Mouse (Mus musculus): ENCODE data around the gene Grik4. TPM values are rescaled to one million over a fixed set of nuclear protein-coding genes. Genes with fewer than 3 reads are reported as not detected.

The Grik4 gene
- polyA plus RNA-seq, 1 experiment from 2014 or later, result 0.78 TPM

- Histone ChIP-seq H3K27me3 (replicated peaks; ENCODE audit: control insufficient read depth, insufficient read depth, low read length) (no peaks in the 10 kb centered on the region), H3K4me1 (ENCODE audit: control insufficient read depth, insufficient read depth, low read length) (peaks cover 5% of the 10 kb centered on the region; the same call in 1 of the 2 replicates), H3K4me3 (ENCODE audit: low read depth, low read length) (no peak overlapping the region), H3K9me3 (ENCODE audit: control insufficient read depth, low read length) (no peaks in the 10 kb centered on the region), H3K4me2 (ENCODE audit: low read depth, low read length) (no peak overlapping the region), H3K27ac (replicated peaks; ENCODE audit: low read depth, low read length) (no peak overlapping the region), H3K36me3 (ENCODE audit: control insufficient read depth, insufficient read depth, low read length) (no peaks in the 10 kb centered on the region), H3K9ac (ENCODE audit: low read depth, low read length) (no peak overlapping the region)
- no peak for ATAC-seq (ENCODE audit: low read depth)
- WGBS, result 75% methylated on average over 9 of the region's 9 CpGs
- no peak for DNase-seq (ENCODE audit: low spot score)
These were observed 211.5 kb downstream of the Grik4 start for GRCm38 (mm10) chr9:42732731-42733318.

- 52% methylated on average over 6 of the region's 6 CpGs for WGBS
- H3K27me3 ChIP-seq (replicated peaks; ENCODE audit: control insufficient read depth, insufficient read depth, low read length), result no peaks in the 10 kb centered on the region
- no peak for DNase-seq (ENCODE audit: low spot score)
- no peaks in the 10 kb centered on the region for H3K9me3 ChIP-seq (ENCODE audit: control insufficient read depth, low read length)
- H3K9ac ChIP-seq (ENCODE audit: low read depth, low read length), result no peak overlapping the region
- no peak overlapping the region for H3K27ac ChIP-seq (replicated peaks; ENCODE audit: low read depth, low read length)
- no peak overlapping the region for H3K4me3 ChIP-seq (ENCODE audit: low read depth, low read length)
- no peak overlapping the region for H3K4me2 ChIP-seq (ENCODE audit: low read depth, low read length)
- H3K4me1 ChIP-seq (ENCODE audit: control insufficient read depth, insufficient read depth, low read length), result peaks cover 11% of the 10 kb centered on the region; the same call in 1 of the 2 replicates
- no peak for ATAC-seq (ENCODE audit: low read depth)
- H3K36me3 ChIP-seq (ENCODE audit: control insufficient read depth, insufficient read depth, low read length), result no peaks in the 10 kb centered on the region
These were observed 215.8 kb downstream of the Grik4 start for GRCm38 (mm10) chr9:42728472-42728871.

- Histone ChIP-seq H3K4me1 (ENCODE audit: control insufficient read depth, insufficient read depth, low read length) (peaks cover 9% of the 10 kb centered on the region; the same call in 1 of the 2 replicates), H3K4me2 (ENCODE audit: low read depth, low read length) (no peak overlapping the region), H3K27ac (replicated peaks; ENCODE audit: low read depth, low read length) (no peak overlapping the region), H3K9me3 (ENCODE audit: control insufficient read depth, low read length) (no peaks in the 10 kb centered on the region), H3K9ac (ENCODE audit: low read depth, low read length) (no peak overlapping the region), H3K36me3 (ENCODE audit: control insufficient read depth, insufficient read depth, low read length) (no peaks in the 10 kb centered on the region), H3K27me3 (replicated peaks; ENCODE audit: control insufficient read depth, insufficient read depth, low read length) (no peaks in the 10 kb centered on the region), H3K4me3 (ENCODE audit: low read depth, low read length) (no peak overlapping the region)
- DNase-seq (ENCODE audit: low spot score) (no peak), ATAC-seq (ENCODE audit: low read depth) (no peak)
- WGBS, result 77% methylated on average over 6 of the region's 6 CpGs
These were observed 216.6 kb downstream of the Grik4 start for GRCm38 (mm10) chr9:42727661-42728060.

DNA sequence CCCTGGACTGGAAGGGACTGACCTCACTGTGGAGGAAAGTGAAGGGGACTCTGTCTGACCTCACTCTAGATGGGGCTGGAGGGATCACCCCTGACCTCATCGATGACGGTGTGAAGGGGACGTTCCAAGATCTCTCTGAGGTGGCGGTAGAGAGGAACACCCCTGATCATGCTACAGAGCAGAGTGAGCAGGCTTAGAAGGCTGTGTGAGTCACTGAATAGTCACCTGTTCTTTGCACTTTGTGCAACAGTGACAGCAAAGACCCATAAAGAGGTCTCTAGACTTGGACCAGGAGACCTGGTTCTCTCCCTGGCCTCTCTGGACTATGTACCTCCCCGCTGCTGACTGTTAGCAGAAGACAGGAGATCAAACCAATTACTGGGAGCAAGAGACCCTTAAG, 217.1 kb downstream of the Grik4 start:
- H3K9ac ChIP-seq (ENCODE audit: low read depth, low read length), result no peak overlapping the region
- WGBS, result 80% methylated on average over 5 of the region's 5 CpGs
- no peaks in the 10 kb centered on the region for H3K27me3 ChIP-seq (replicated peaks; ENCODE audit: control insufficient read depth, insufficient read depth, low read length)
- H3K27ac ChIP-seq (replicated peaks; ENCODE audit: low read depth, low read length), result no peak overlapping the region
- no peak for ATAC-seq (ENCODE audit: low read depth)
- H3K4me1 ChIP-seq (ENCODE audit: control insufficient read depth, insufficient read depth, low read length), result peaks cover 10% of the 10 kb centered on the region; the same call in 1 of the 2 replicates
- no peak overlapping the region for H3K4me3 ChIP-seq (ENCODE audit: low read depth, low read length)
- no peaks in the 10 kb centered on the region for H3K36me3 ChIP-seq (ENCODE audit: control insufficient read depth, insufficient read depth, low read length)
- no peak overlapping the region for H3K4me2 ChIP-seq (ENCODE audit: low read depth, low read length)
- H3K9me3 ChIP-seq (ENCODE audit: control insufficient read depth, low read length), result no peaks in the 10 kb centered on the region
- DNase-seq (ENCODE audit: low spot score), result no peak

DNA sequence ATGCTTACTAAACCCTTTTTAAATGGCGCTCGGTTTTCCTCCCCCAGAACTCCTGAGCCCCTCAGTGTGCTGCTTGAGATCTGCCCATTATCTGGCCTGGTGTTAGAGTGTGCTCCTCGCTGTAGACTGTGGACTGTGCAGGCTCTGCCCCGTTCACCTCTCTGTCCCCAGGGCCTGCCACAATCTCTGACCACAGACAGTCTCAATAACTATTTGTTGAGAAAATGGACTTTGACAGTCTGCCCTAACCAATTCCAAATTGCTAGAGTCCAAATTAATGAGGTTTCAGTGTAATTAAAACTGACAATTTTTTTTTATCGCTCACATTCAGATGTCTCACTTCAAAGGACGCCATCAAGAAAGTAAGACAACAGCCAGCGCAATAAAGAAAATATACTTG, 220.2 kb downstream of the Grik4 start:
- Histone ChIP-seq H3K4me1 (ENCODE audit: control insufficient read depth, insufficient read depth, low read length) (peaks cover 19% of the 10 kb centered on the region; the same call in 1 of the 2 replicates), H3K9me3 (ENCODE audit: control insufficient read depth, low read length) (no peaks in the 10 kb centered on the region), H3K36me3 (ENCODE audit: control insufficient read depth, insufficient read depth, low read length) (no peaks in the 10 kb centered on the region), H3K9ac (ENCODE audit: low read depth, low read length) (no peak overlapping the region), H3K4me2 (ENCODE audit: low read depth, low read length) (no peak overlapping the region), H3K4me3 (ENCODE audit: low read depth, low read length) (no peak overlapping the region), H3K27me3 (replicated peaks; ENCODE audit: control insufficient read depth, insufficient read depth, low read length) (no peaks in the 10 kb centered on the region), H3K27ac (replicated peaks; ENCODE audit: low read depth, low read length) (no peak overlapping the region)
- no peak for DNase-seq (ENCODE audit: low spot score)
- WGBS, result 50% methylated on average over 7 of the region's 7 CpGs
- ATAC-seq (ENCODE audit: low read depth), result no peak

DNA sequence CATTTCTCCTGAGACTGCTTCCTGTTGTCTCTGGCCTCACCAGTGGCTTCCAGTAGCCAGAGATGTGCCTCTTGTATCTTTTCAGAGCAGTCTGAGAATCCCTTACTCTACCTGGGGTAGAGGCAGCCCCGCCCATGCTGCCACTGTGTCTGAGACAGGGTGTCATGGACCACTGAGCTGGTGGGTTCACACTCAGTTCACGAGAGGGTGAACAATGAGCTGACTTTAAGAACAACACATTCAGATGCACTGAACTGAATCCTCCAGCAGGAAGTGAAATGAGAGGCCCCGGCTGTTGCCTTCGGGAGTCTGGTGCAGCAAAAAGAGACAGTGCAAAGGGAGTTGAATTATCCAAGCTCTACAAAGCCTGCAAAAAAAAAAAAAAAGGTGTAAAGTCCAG, 221.8 kb downstream of the Grik4 start:
- Histone ChIP-seq H3K4me1 (ENCODE audit: control insufficient read depth, insufficient read depth, low read length) (peaks cover 19% of the 10 kb centered on the region; the same call in 1 of the 2 replicates), H3K9me3 (ENCODE audit: control insufficient read depth, low read length) (no peaks in the 10 kb centered on the region), H3K9ac (ENCODE audit: low read depth, low read length) (no peak overlapping the region), H3K27ac (replicated peaks; ENCODE audit: low read depth, low read length) (no peak overlapping the region), H3K4me2 (ENCODE audit: low read depth, low read length) (no peak overlapping the region), H3K27me3 (replicated peaks; ENCODE audit: control insufficient read depth, insufficient read depth, low read length) (no peaks in the 10 kb centered on the region), H3K4me3 (ENCODE audit: low read depth, low read length) (no peak overlapping the region), H3K36me3 (ENCODE audit: control insufficient read depth, insufficient read depth, low read length) (no peaks in the 10 kb centered on the region)
- DNase-seq (ENCODE audit: low spot score), result no peak
- 34% methylated on average over 4 of the region's 4 CpGs for WGBS
- ATAC-seq (ENCODE audit: low read depth), result peak; percentile 51; the same call in 1 of the 2 replicates

DNA sequence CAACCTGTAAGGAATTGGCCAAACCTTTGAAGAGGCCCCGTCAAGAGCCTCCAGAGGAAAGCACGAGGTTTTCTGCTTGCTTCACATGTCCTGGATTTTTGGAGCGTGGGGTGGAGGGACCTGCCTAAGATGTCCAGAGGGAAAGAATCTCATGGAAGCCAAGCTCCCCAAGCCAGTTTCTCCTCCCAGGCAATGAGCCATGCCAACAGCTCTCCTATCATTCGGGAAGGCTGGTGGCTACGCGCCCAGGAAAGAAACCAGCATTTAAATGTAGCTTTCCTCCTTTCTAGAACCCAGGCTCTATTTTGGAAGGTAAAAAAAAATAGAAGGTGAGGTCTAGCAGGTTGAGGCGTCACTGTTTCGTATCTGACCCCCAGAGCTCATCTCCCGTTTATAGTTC, 222.6 kb downstream of the Grik4 start:
- Histone ChIP-seq H3K27ac (replicated peaks; ENCODE audit: low read depth, low read length) (no peak overlapping the region), H3K4me2 (ENCODE audit: low read depth, low read length) (no peak overlapping the region), H3K9ac (ENCODE audit: low read depth, low read length) (no peak overlapping the region), H3K27me3 (replicated peaks; ENCODE audit: control insufficient read depth, insufficient read depth, low read length) (no peaks in the 10 kb centered on the region), H3K36me3 (ENCODE audit: control insufficient read depth, insufficient read depth, low read length) (no peaks in the 10 kb centered on the region), H3K4me1 (ENCODE audit: control insufficient read depth, insufficient read depth, low read length) (peaks cover 19% of the 10 kb centered on the region; the same call in 1 of the 2 replicates), H3K4me3 (ENCODE audit: low read depth, low read length) (no peak overlapping the region), H3K9me3 (ENCODE audit: control insufficient read depth, low read length) (no peaks in the 10 kb centered on the region)
- DNase-seq (ENCODE audit: low spot score), result no peak
- no peak for ATAC-seq (ENCODE audit: low read depth)
- WGBS, result 85% methylated on average over 9 of the region's 9 CpGs

DNA sequence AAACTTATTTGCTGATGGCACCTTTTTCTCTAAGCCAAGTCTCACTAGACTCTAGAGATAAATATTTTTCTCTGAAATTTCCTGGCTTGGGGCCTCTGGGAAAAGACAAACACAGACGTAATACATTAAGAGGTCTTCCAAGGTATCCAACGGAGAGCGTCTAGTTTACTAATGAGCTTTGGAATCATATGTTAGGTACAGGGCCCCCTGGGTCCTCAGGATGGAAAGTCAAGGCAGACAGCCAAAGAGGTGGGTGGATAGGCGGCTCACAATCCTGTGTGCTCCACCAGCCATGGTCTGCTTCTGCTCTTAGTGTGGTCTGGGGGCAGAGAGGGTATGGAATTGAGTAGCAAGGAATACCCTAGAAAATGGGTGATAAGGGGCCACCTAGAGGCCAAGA, 223.1 kb downstream of the Grik4 start:
- peaks cover 19% of the 10 kb centered on the region; the same call in 1 of the 2 replicates for H3K4me1 ChIP-seq (ENCODE audit: control insufficient read depth, insufficient read depth, low read length)
- H3K9me3 ChIP-seq (ENCODE audit: control insufficient read depth, low read length), result no peaks in the 10 kb centered on the region
- ATAC-seq (ENCODE audit: low read depth) (peak; percentile 42; the same call in 1 of the 2 replicates), DNase-seq (ENCODE audit: low spot score) (peak; percentile 54)
- no peak overlapping the region for H3K4me2 ChIP-seq (ENCODE audit: low read depth, low read length)
- H3K27me3 ChIP-seq (replicated peaks; ENCODE audit: control insufficient read depth, insufficient read depth, low read length), result no peaks in the 10 kb centered on the region
- H3K4me3 ChIP-seq (ENCODE audit: low read depth, low read length), result no peak overlapping the region
- no peaks in the 10 kb centered on the region for H3K36me3 ChIP-seq (ENCODE audit: control insufficient read depth, insufficient read depth, low read length)
- no peak overlapping the region for H3K27ac ChIP-seq (replicated peaks; ENCODE audit: low read depth, low read length)
- 51% methylated on average over 4 of the region's 4 CpGs for WGBS
- no peak overlapping the region for H3K9ac ChIP-seq (ENCODE audit: low read depth, low read length)

DNA sequence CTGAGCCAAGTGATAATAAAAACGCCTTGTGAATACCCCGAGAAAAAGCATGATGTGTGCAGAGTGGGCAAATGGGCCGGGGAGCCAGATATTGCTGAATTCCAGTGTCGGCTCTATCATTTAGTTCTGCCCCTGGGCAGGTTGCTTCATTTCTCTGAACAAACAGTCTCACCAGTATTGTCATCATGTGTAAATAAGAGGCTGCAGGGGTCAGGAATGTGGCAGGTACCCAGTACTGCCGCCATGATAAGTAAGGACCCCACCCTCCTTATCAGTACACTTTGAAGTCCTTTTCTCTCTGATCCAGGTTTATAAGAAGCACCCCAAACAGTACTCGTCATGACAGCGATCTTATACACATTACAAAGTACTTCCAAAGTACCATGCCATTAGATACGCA, 230.4 kb downstream of the Grik4 start:
- Histone ChIP-seq H3K9ac (ENCODE audit: low read depth, low read length) (no peak overlapping the region), H3K4me2 (ENCODE audit: low read depth, low read length) (no peak overlapping the region), H3K27ac (replicated peaks; ENCODE audit: low read depth, low read length) (no peak overlapping the region), H3K9me3 (ENCODE audit: control insufficient read depth, low read length) (no peaks in the 10 kb centered on the region), H3K36me3 (ENCODE audit: control insufficient read depth, insufficient read depth, low read length) (no peaks in the 10 kb centered on the region), H3K4me3 (ENCODE audit: low read depth, low read length) (no peak overlapping the region), H3K27me3 (replicated peaks; ENCODE audit: control insufficient read depth, insufficient read depth, low read length) (no peaks in the 10 kb centered on the region), H3K4me1 (ENCODE audit: control insufficient read depth, insufficient read depth, low read length) (no peaks in the 10 kb centered on the region)
- DNase-seq (ENCODE audit: low spot score), result no peak
- 88% methylated on average over 8 of the region's 8 CpGs for WGBS
- ATAC-seq (ENCODE audit: low read depth), result no peak
